Mouse (Mus musculus) ovary, adult 10 weeks (tissue): ENCODE results near the gene Sh2b1. TPM values are rescaled to one million over a fixed set of nuclear protein-coding genes. Genes with fewer than 3 reads are reported as not detected.

Source experiments
- polyA plus RNA-seq: library from polyadenylated mRNA; stranded (reverse); fragments of 350-450 nt; fragmentation: Illumina TruSeq; extraction: RNeasy Lipid Tissue Mini Kit (QIAGEN cat#74804); gene quantifications from one replicate; pipeline ENCODE4 v1.2.3, GENCODE M21; 2014

Gene Sh2b1
- polyA plus RNA-seq, result 0.57 TPM

GRCm38 (mm10) chr7:126474993-126475581 is at the start of gene Sh2b1:
Gene Sh2b1 (minus strand): TSS chr7:126475424.

DNA sequence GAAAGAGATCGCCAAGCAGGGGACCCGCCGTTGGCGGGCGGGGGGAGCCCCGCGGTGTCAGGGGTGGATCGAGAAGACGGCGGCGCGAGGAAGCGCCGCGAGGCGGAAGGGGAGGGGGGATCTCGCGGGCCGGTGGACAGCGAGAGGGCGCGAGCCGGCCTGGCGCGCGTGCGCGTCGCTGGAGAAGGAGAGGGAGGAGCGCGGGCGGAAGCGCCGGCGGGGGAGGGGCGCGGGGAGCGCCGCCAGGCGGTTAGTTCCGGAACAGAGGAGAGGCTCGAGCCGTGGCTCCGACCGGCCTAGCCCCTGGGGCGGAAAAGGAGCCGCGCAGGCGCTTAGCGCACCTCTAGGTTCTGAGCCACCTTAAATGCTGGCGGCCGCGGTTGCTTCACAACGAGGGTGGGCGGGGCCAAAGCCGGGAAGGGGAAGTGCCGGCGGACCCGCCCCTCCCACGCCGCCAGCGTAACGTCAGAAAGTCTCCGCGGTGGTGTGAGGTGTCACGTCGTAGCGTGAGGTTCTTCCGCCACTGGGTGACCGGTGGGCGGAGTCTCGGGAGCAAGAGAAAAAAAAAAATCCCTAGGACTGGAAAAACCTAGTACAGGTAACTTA is 28.2 kb upstream of the Sh2b1 start, which contains the start of gene Atxn2l:
Atxn2l (minus strand) TSS at position 165 of the 606 bp plus-strand sequence.

GRCm38 (mm10) chr7:126487052-126487483 is 11.8 kb upstream of the Sh2b1 start, which contains the start of gene Tufm:
Gene Tufm (plus strand): TSS chr7:126487361.

DNA sequence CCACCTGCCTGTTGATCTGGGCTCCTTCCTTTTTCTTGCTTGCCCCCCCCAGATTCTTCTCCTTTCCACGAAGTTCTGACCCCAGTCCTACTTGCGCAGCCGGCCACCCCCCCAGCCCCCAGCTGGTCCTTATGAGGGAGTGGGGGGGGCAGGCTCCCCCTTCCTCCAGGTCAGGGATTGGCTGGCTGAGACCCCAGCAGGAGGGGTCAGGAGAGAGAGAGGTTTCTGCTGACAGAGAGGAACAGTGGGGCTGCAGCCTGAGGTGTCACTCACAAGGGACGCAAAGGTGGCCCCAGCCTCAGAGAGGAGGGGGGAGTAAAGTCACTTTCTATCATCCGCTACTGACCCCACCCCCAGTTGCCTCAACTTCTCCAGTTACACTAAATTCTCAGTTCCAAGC is 12.2 kb downstream of the Sh2b1 start, which contains the start of gene Atp2a1:
Atp2a1 (minus strand) TSS at position 105 of the 400 bp plus-strand sequence.

GRCm38 (mm10) chr7:126428631-126429502 is 46.4 kb downstream of the Sh2b1 start, which contains the start of gene Rabep2:
Gene Rabep2 (plus strand): TSS chr7:126428759.

Other genes with a start within 250 kb of the Sh2b1 start
- gene Sbk1, start 202.8 kb downstream of the Sh2b1 start, polyA plus RNA-seq, result 8.5 TPM
- not detected for gene Lat, start 105.9 kb downstream of the Sh2b1 start, polyA plus RNA-seq
- gene Spns1, start 98.0 kb downstream of the Sh2b1 start, polyA plus RNA-seq, result 2.6 TPM
- gene Nfatc2ip, start 78.7 kb downstream of the Sh2b1 start, polyA plus RNA-seq, result 14.5 TPM
- 0.17 TPM for gene Cd19, start 60.5 kb downstream of the Sh2b1 start, polyA plus RNA-seq
- gene Rabep2, start 46.7 kb downstream of the Sh2b1 start, polyA plus RNA-seq, result 0.20 TPM
- gene Atp2a1, start 12.3 kb downstream of the Sh2b1 start, polyA plus RNA-seq, result not detected
- 2.9 TPM for gene Tufm, start 11.9 kb upstream of the Sh2b1 start, polyA plus RNA-seq
- gene Atxn2l, start 28.0 kb upstream of the Sh2b1 start, polyA plus RNA-seq, result 24.4 TPM
- 340 TPM for gene Eif3c, start 91.0 kb upstream of the Sh2b1 start, polyA plus RNA-seq
- gene Apobr, start 109.5 kb upstream of the Sh2b1 start, polyA plus RNA-seq, result 0.26 TPM
- gene Cln3, start 110.4 kb upstream of the Sh2b1 start, polyA plus RNA-seq, result 1.4 TPM
- gene Il27, start 119.5 kb upstream of the Sh2b1 start, polyA plus RNA-seq, result not detected
- gene Nupr1, start 155.4 kb upstream of the Sh2b1 start, polyA plus RNA-seq, result 10.7 TPM
- gene Sgf29, start 173.9 kb upstream of the Sh2b1 start, polyA plus RNA-seq, result 2.7 TPM
- 42.1 TPM for gene Sult1a1, start 201.0 kb upstream of the Sh2b1 start, polyA plus RNA-seq
- 0.26 TPM for gene Bola2, start 220.0 kb upstream of the Sh2b1 start, polyA plus RNA-seq
- 1.2 TPM for gene Slx1b, start 220.4 kb upstream of the Sh2b1 start, polyA plus RNA-seq
- 2.9 TPM for gene Coro1a, start 232.4 kb upstream of the Sh2b1 start, polyA plus RNA-seq